Mouse (Mus musculus): ENCODE measurements around the gene Spag16.
"Not testable (repeated sequence)": the region's sequence is repeated elsewhere in the genome, so short reads cannot be mapped to it uniquely, and the experiment has no call there.

DNA sequence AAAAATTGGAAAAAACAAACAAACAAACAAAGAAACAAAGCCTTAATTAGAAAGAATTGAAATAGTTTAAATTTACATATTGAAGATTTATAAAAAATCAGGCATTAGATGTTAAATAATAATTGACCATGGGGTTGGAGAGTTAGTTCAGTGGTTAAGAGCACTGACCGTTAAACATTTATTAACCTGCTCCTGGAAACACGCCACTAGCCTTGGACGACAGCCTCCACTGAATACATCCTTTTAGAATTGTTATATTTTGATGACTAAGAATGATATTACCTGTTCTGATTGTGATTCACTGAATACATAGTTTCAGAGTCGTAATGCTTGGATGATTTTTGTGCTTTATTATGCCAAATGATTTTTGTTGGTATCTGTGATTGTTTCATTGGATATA lies 6.7 kb downstream of the Spag16 start:
- TF ChIP-seq GATA1 (IDR thresholded peaks at IDR 0.05; ENCODE audit: borderline replicate concordance, low read length); FLI1 (IDR thresholded peaks at IDR 0.05; ENCODE audit: low read length): not testable (repeated sequence)
